Mouse (Mus musculus): ENCODE results near the gene Pzp. TPM values are rescaled to one million over a fixed set of nuclear protein-coding genes. Genes with fewer than 3 reads are reported as not detected.

The Pzp gene
- polyA plus RNA-seq (2016; fragmentation: Nextera tagmentation; extraction: Ambion mirVana) = not detected in 2 replicates

DNA sequence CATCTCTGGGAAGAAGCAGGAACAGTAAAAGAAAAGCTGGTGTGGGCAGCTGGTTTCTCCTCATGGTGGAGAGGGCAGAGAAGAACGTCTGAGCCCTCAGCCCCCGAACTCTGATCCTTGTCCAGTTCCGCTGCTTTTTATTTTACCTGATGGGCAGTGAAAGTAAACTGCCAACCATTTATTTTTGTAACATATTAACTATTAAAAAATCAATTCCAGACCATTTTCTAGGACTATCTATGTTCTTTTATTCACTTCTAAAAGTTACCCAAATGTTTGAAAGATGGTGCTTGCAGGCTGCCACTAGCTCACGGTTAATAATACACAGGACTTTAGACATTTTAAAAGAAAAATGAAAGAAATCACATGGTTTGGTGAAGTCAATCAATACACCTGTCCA is at the start of gene Pzp:
Gene Pzp (minus strand): TSS at position 120 of the 400 bp plus-strand sequence.
- no peaks in the 10 kb centered on the region for H3K4me1 ChIP-seq
- H3K36me3 ChIP-seq (replicated peaks) = no peaks in the 10 kb centered on the region
- DNase-seq (ENCODE audit: extremely low spot score, low spot score) = no peak
- no peaks in the 10 kb centered on the region for H3K27me3 ChIP-seq (ENCODE audit: poor library complexity, severe bottlenecking)
- 92% methylated on average over 4 of the region's 4 CpGs for WGBS
- peaks cover 4% of the 10 kb centered on the region; the same call in 1 of the 2 replicates for H3K9me3 ChIP-seq
- H3K4me3 ChIP-seq = no peak within 1 kb of the TSS
- H3K27ac ChIP-seq = no peak within 1 kb of the TSS

DNA sequence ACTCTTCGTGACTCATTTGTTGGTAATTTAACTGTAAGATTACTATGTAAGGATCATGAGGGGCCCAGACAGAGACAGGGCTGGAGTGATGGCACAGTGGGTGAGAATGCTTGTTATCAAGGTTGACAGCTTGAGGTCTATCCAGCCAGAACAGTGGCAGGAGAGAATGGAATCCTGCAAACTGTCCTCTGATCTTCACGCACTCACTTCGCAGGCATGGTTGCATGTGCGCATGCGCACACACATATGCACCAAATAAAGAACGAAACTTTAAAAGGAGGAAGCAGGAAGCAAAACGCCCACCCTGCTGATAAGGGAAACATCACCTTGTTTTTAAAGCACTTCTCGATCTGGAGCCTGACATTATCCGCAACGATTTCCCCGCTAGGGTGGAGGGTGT is 40.1 kb upstream of the Pzp start:
- WGBS = 94% methylated on average over 11 of the region's 11 CpGs
- Histone ChIP-seq H3K4me1 (no peaks in the 10 kb centered on the region), H3K27me3 (ENCODE audit: poor library complexity, severe bottlenecking) (no peaks in the 10 kb centered on the region)

DNA sequence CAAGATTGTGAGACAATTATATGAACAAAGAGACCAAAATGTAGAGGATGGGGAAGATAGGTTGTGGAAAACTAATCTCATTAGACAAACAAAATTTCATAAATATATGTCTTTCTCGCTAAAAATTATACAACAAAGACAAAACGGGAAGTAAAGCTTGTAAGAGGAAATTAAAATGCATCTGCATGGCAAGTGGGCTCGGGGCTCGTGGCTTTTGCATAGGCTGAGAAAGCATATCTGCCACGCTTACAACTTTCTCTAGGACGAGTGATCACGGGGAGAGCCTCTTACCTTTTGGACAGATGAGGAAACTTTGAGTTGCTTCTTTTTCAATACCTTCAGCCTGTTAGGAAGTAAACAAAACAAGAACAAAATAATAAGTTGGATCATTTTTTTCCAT is 27.5 kb upstream of the Pzp start:
- Histone ChIP-seq H3K36me3 (replicated peaks) (no peaks in the 10 kb centered on the region), H3K27ac (no peak overlapping the region), H3K27me3 (ENCODE audit: poor library complexity, severe bottlenecking) (no peaks in the 10 kb centered on the region), H3K4me1 (no peaks in the 10 kb centered on the region), H3K4me3 (no peak overlapping the region), H3K9me3 (no peaks in the 10 kb centered on the region)
- 93% methylated on average over 7 of the region's 7 CpGs for WGBS
- no peak for DNase-seq (ENCODE audit: extremely low spot score, low spot score)

More for the DNA sequence above, 40.1 kb upstream of the Pzp start:
- Histone ChIP-seq H3K4me3 (no peak overlapping the region), H3K27ac (no peak overlapping the region), H3K36me3 (replicated peaks) (no peaks in the 10 kb centered on the region), H3K9me3 (no peaks in the 10 kb centered on the region)
- DNase-seq (ENCODE audit: extremely low spot score, low spot score) = no peak

DNA sequence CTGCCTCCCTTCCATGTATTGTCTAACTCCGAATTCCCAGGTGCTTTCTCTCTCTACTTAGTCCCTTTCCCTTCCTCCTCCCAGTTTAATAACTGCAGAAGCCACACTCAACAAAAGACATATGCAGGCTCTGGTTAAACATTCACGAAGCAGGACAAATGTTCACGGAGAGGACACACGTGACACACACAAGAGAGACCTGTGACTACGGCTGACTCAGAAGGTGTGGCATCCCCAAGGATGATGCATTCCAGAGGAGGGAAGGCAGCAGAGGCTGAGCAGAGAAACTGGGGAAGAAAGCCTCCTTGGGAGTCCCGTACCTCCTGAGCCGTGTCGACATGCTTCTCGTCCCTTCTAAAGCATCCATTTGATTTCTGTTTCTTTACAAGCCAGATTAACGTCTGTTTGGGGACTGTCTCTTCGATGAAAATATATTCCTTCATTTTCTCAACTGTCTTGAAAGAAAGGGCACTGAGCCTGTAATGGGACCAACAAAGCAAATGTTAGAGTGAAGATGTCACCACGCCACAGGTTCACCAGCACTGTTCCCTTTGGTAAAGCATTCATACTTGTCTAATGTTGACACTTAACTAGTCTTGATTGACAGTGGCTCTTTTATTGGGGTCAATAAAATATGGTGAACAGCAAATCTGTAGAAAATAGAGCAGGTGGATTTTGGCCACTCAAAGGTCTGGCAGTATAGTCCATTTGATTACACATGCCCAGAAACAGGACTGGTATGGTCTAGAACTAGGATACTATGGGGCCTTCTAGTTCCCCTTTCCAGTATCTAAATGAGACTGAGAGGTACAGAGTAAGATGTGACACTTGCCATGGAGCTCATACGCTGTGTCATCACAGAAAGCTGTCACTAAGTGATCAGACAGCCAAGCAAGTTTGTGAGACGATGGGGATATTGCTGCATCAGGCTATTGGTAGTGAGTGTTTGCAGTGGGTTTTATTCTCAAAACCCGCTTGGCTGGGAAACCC is 23.2 kb upstream of the Pzp start:
- WGBS = 88% methylated on average over 15 of the region's 15 CpGs
- Histone ChIP-seq H3K27ac (no peak overlapping the region), H3K4me3 (no peak overlapping the region), H3K27me3 (ENCODE audit: poor library complexity, severe bottlenecking) (no peaks in the 10 kb centered on the region), H3K36me3 (replicated peaks) (no peaks in the 10 kb centered on the region), H3K4me1 (no peaks in the 10 kb centered on the region), H3K9me3 (no peaks in the 10 kb centered on the region)
- DNase-seq (ENCODE audit: extremely low spot score, low spot score) = no peak

DNA sequence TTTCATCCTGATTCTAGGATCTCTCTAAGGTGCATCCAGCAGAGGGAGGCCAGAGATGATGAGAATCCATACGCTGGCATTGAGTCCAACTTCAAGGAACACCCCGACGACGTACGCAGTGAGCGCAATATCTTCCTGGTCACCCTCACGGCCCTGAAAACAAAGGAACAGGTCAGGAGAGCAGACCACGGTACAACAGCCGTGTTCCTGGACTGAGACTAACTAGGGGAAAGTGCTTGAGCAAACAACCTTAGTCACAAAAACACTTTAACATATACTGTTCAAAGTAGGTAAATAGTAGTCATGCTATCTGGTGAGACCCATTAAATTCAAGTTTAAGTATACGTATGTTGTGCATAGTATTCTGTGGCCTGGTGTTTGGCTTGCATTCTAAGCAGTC is 22.0 kb upstream of the Pzp start:
- Histone ChIP-seq H3K27me3 (ENCODE audit: poor library complexity, severe bottlenecking) (no peaks in the 10 kb centered on the region), H3K4me1 (no peaks in the 10 kb centered on the region), H3K36me3 (replicated peaks) (no peaks in the 10 kb centered on the region), H3K27ac (no peak overlapping the region), H3K4me3 (no peak overlapping the region), H3K9me3 (no peaks in the 10 kb centered on the region)
- WGBS = 94% methylated on average over 10 of the region's 10 CpGs
- no peak for DNase-seq (ENCODE audit: extremely low spot score, low spot score)

DNA sequence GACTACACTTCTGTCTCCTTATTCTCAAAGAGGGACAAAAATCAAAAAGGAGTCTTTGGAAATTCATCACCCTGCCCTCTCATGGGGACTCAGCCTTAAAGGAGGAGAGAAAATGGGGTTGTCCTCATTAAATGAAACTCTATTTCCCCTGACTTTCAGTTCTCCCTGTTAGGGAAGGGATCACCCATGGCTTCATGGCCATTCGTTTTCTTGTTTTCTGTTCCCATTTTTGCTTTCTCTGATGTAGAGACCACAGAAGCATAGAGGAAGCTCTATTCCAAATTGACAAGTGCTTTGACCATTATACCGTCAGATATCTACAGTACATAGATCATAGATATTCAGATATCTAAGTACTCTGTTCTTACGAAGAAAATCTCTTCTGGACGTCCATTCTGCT is 18.9 kb upstream of the Pzp start:
- no peaks in the 10 kb centered on the region for H3K27me3 ChIP-seq (ENCODE audit: poor library complexity, severe bottlenecking)
- WGBS = 84% methylated on average over 4 of the region's 4 CpGs
- no peaks in the 10 kb centered on the region for H3K36me3 ChIP-seq (replicated peaks)

DNA sequence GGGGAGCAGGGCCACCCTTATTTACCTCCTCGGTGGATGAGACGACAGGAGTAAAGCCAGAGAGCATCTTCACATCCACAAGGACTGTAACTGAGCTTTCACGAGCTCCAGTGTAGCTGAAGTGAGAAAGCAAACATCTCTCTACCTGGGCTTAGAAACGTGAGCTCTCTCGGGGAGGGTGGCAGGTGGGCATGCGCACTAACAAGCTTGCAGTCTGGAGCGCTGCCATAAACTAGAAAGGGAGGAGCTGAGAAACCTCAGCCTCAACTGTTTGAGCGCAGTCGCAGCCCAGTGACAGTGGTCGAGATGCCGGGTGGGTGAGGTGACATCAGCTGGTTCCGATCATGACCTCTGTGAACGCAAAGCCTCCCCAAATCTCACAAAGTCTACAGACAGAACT is 16.7 kb upstream of the Pzp start:
- Histone ChIP-seq H3K27me3 (ENCODE audit: poor library complexity, severe bottlenecking) (no peaks in the 10 kb centered on the region), H3K4me1 (no peaks in the 10 kb centered on the region), H3K4me3 (no peak overlapping the region), H3K27ac (no peak overlapping the region), H3K9me3 (no peaks in the 10 kb centered on the region), H3K36me3 (replicated peaks) (no peaks in the 10 kb centered on the region)
- no peak for DNase-seq (ENCODE audit: extremely low spot score, low spot score)
- 86% methylated on average over 13 of the region's 13 CpGs for WGBS

More for the DNA sequence above, 18.9 kb upstream of the Pzp start:
- H3K9me3 ChIP-seq = no peaks in the 10 kb centered on the region
- no peak overlapping the region for H3K4me3 ChIP-seq
- H3K4me1 ChIP-seq = no peaks in the 10 kb centered on the region
- no peak for DNase-seq (ENCODE audit: extremely low spot score, low spot score)
- H3K27ac ChIP-seq = no peak overlapping the region

DNA sequence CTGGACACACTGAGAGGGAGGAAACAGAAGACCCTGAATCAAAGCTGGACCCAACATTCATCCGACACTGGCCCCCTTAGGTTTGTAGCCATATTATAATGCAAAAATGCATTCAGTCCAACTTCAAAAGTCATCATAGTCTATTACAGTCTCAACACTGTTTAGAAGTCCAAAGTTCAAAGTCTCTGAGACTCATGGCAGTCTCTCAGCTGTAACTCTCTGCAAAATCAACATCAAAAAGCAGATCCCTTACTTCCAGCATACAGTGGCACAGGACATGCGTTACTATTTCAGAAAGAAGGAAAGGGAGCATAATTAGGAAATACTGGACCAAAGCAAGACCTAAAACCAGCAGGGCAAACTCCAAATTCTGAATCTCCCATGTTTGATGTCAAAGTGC is 8.7 kb upstream of the Pzp start:
- no peak overlapping the region for H3K4me3 ChIP-seq
- 89% methylated on average over 2 of the region's 2 CpGs for WGBS
- no peaks in the 10 kb centered on the region for H3K4me1 ChIP-seq
- H3K27me3 ChIP-seq (ENCODE audit: poor library complexity, severe bottlenecking) = no peaks in the 10 kb centered on the region
- H3K9me3 ChIP-seq = no peaks in the 10 kb centered on the region
- DNase-seq (ENCODE audit: extremely low spot score, low spot score) = no peak
- no peak overlapping the region for H3K27ac ChIP-seq
- no peaks in the 10 kb centered on the region for H3K36me3 ChIP-seq (replicated peaks)

DNA sequence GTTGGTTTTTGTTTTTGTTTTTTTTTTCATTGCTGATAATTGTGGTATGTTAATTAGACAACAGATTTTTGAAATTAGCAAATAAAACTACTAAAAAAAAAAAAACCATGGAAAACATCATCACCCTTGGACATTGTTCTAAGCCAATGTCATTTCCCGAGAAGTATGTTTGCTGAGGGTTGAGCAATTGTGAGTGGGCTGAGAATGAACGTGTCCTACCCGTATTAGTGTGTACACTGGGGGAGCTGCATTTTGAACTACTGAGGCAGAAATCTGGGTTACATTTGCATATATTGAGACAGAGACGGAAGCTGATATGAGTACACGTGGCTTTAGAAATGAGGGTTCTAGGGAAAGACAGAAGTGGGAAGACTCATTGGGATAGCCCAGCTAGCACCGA is 6.8 kb upstream of the Pzp start:
- no peak for DNase-seq (ENCODE audit: extremely low spot score, low spot score)
- Histone ChIP-seq H3K9me3 (no peaks in the 10 kb centered on the region), H3K4me3 (no peak overlapping the region), H3K4me1 (no peaks in the 10 kb centered on the region), H3K27me3 (ENCODE audit: poor library complexity, severe bottlenecking) (no peaks in the 10 kb centered on the region), H3K27ac (no peak overlapping the region), H3K36me3 (replicated peaks) (no peaks in the 10 kb centered on the region)
- WGBS = 93% methylated on average over 6 of the region's 6 CpGs

DNA sequence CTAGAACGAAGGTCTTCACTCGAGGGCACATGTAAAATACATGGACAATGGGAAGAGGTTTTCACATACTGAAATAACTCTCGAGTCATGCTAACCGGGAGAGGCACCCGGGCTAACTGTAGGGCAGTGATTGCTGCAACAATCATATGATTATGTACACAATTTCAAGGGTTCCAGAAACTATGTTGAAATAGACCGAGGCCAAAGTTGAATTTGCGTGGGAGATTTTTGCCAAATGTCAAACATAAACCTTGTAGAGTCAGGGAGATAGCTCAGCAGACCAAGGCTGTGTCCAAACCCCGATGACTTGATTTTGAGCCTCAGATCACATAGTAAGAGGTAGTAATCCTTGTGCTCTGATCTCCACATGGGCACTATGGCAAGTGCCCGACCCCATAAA is 6.2 kb upstream of the Pzp start:
- no peak for DNase-seq (ENCODE audit: extremely low spot score, low spot score)
- Histone ChIP-seq H3K4me3 (no peak overlapping the region), H3K4me1 (no peaks in the 10 kb centered on the region), H3K9me3 (no peaks in the 10 kb centered on the region), H3K27ac (no peak overlapping the region), H3K36me3 (replicated peaks) (no peaks in the 10 kb centered on the region), H3K27me3 (ENCODE audit: poor library complexity, severe bottlenecking) (no peaks in the 10 kb centered on the region)
- 92% methylated on average over 9 of the region's 9 CpGs for WGBS

DNA sequence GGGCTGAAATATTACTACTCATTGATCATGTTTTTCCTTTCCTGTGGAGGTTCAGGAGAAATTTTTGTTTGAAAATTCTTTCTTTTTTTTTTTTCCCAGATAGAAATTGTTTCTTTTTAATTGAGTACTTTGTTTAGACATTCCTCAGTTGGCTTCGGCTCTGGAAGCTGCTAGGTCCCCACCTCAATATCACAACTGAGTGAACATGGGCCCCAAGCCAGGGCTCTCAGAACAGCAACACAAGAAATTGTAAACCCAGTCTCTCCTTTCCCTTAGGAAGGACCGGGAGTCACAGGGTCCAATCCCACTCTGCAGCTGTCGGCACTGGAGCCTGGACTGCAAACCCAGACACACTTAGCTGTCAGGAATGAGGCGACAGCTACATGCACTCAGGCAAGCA is 2.0 kb upstream of the Pzp start:
- Histone ChIP-seq H3K36me3 (replicated peaks) (no peaks in the 10 kb centered on the region), H3K4me1 (no peaks in the 10 kb centered on the region), H3K4me3 (no peak overlapping the region), H3K9me3 (peaks cover 4% of the 10 kb centered on the region; the same call in 1 of the 2 replicates), H3K27ac (no peak overlapping the region), H3K27me3 (ENCODE audit: poor library complexity, severe bottlenecking) (no peaks in the 10 kb centered on the region)
- WGBS = 83% methylated on average over 4 of the region's 4 CpGs
- DNase-seq (ENCODE audit: extremely low spot score, low spot score) = no peak

DNA sequence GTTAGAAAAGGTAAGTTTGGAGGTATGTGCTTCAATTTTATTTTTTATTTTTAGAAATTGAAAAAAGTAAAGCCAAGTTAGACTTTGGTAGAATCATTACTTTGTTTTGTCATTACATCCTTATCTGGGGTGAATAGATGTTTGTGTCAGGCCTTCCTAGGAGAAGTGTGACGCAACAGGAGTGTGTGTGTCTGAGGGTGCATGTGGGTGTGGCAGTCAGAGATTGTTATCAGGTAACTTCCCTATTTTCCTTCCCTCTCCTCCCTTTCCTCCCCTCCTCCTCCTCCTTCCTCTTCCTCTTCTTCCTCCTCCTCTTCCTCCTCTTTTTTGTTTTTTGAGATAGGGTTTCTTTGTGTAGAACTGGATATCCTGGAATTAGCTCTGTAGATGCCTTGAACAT is 590 bp upstream of the Pzp start:
- Histone ChIP-seq H3K27ac (no peak overlapping the region), H3K4me3 (no peak overlapping the region), H3K4me1 (no peaks in the 10 kb centered on the region), H3K9me3 (peaks cover 4% of the 10 kb centered on the region; the same call in 1 of the 2 replicates), H3K36me3 (replicated peaks) (no peaks in the 10 kb centered on the region), H3K27me3 (ENCODE audit: poor library complexity, severe bottlenecking) (no peaks in the 10 kb centered on the region)
- WGBS = 82% methylated on average over 1 of the region's 1 CpGs
- no peak for DNase-seq (ENCODE audit: extremely low spot score, low spot score)

DNA sequence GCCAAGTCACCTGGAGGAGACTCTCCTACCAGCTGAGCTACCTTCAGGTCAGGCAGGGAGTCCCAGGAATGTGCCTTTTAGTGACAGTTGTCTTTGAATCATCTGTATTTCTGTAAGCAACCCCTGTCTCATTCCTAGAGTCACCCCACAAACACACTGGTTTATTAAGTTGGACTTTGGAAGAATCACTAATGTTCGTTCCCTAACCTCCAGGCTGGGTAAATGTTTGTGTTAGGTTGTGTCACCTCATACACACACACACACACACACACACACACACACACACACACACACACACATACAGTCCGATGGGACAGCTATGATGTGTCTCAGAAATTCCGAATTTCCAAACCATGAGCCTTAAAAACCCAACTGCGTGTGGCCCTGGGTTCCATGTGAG is 719 bp downstream of the Pzp start:
- Histone ChIP-seq H3K27me3 (ENCODE audit: poor library complexity, severe bottlenecking) (no peaks in the 10 kb centered on the region), H3K36me3 (replicated peaks) (no peaks in the 10 kb centered on the region), H3K9me3 (peaks cover 4% of the 10 kb centered on the region; the same call in 1 of the 2 replicates), H3K4me1 (no peaks in the 10 kb centered on the region), H3K27ac (no peak overlapping the region), H3K4me3 (no peak overlapping the region)
- no peak for DNase-seq (ENCODE audit: extremely low spot score, low spot score)
- 93% methylated on average over 4 of the region's 4 CpGs for WGBS

Measured in forebrain, embryonic 10.5 days (tissue).